In genomic region chr3:9347446-9347860, GRCm38 (mm10) we compare ENCODE assay signal across 8 mouse cellular contexts.
A peak's percentile ranks its signal among the peaks of the same experiment; 100 is the strongest.
DNase-seq lines count a peak whose midpoint lies in the region; ATAC-seq and TF ChIP-seq lines count a peak whose summit lies in the region.

No protein-coding gene starts in this region.

- 0 out of 2 replicates have a peak, but pooled peaks cover 3% of the 10 kb centered on the region for H3K27me3 ChIP-seq in heart, embryonic 11.5 days (ENCODE audit: control insufficient read depth, insufficient read depth, low read length)
- H3K27me3 ChIP-seq in limb, embryonic 13.5 days: peaks cover 33% of the 10 kb centered on the region
- H3K27me3 ChIP-seq in midbrain, embryonic 13.5 days: peaks cover 33% of the 10 kb centered on the region

- TF ChIP-seq CTCF in layer of hippocampus, adult 2 months (conservative IDR thresholded peaks at IDR 0.05): no peak

- H3K4me1 ChIP-seq in heart, embryonic 11.5 days (ENCODE audit: control insufficient read depth, insufficient read depth, low read length): peaks cover 10% of the 10 kb centered on the region
- peaks cover 18% of the 10 kb centered on the region for H3K4me1 ChIP-seq in limb, embryonic 13.5 days
- peaks cover 26% of the 10 kb centered on the region for H3K4me1 ChIP-seq in midbrain, embryonic 13.5 days (replicated peaks)

- ATAC-seq in common myeloid progenitor, adult 5-6 weeks (replicated peaks; ENCODE audit: low read depth, poor library complexity, severe bottlenecking): peak; percentile 48
- peak; percentile 68 for ATAC-seq in heart, embryonic 11.5 days (replicated peaks; ENCODE audit: insufficient number of reproducible peaks, low FRiP score, low TSS enrichment)
- ATAC-seq in limb, embryonic 13.5 days (ENCODE audit: low FRiP score, low read depth): peak; percentile 73
- ATAC-seq in midbrain, embryonic 13.5 days: peak; percentile 90
- no peak for ATAC-seq in monocyte, adult 5-6 weeks (replicated peaks; ENCODE audit: insufficient number of reproducible peaks, low FRiP score, low TSS enrichment, poor library complexity, severe bottlenecking)

- peak overlapping the region; percentile 69 for H3K9ac ChIP-seq in heart, embryonic 11.5 days (ENCODE audit: low read depth, low read length)
- H3K9ac ChIP-seq in limb, embryonic 13.5 days: peak overlapping the region; percentile 67
- peak overlapping the region; percentile 75 for H3K9ac ChIP-seq in midbrain, embryonic 13.5 days (replicated peaks)

- H3K9me3 ChIP-seq in heart, embryonic 11.5 days (replicated peaks; ENCODE audit: control insufficient read depth, low read length): no peaks in the 10 kb centered on the region
- H3K9me3 ChIP-seq in limb, embryonic 13.5 days: no peaks in the 10 kb centered on the region
- H3K9me3 ChIP-seq in midbrain, embryonic 13.5 days: no peaks in the 10 kb centered on the region

- no peaks in the 10 kb centered on the region for H3K36me3 ChIP-seq in heart, embryonic 11.5 days (ENCODE audit: control insufficient read depth, insufficient read depth, low read length)
- H3K36me3 ChIP-seq in limb, embryonic 13.5 days: no peaks in the 10 kb centered on the region
- H3K36me3 ChIP-seq in midbrain, embryonic 13.5 days: no peaks in the 10 kb centered on the region

- peak overlapping the region; percentile 56 for H3K4me3 ChIP-seq in layer of hippocampus, adult 2 months
- H3K4me3 ChIP-seq in heart, embryonic 11.5 days (ENCODE audit: low read depth, low read length): peak overlapping the region; percentile 56
- peak overlapping the region; percentile 56 for H3K4me3 ChIP-seq in limb, embryonic 13.5 days
- H3K4me3 ChIP-seq in midbrain, embryonic 13.5 days (replicated peaks): peak overlapping the region; percentile 58

- DNase-seq in layer of hippocampus, adult 2 months (ENCODE audit: low spot score in 2 of 2): no peak
- DNase-seq in layer of hippocampus, adult 9-11 months: no peak
- peak; percentile 60 to 68 for DNase-seq in urinary bladder, postnatal 4 days (ENCODE audit: low spot score in 2 of 2)

- peak overlapping the region; percentile 18; the same call in 1 of the 2 replicates for H3K27ac ChIP-seq in layer of hippocampus, adult 2 months
- peak overlapping the region; percentile 29; the same call in 1 of the 2 replicates for H3K27ac ChIP-seq in heart, embryonic 11.5 days (ENCODE audit: low read depth, low read length)
- no peak overlapping the region for H3K27ac ChIP-seq in limb, embryonic 13.5 days
- no peak overlapping the region for H3K27ac ChIP-seq in midbrain, embryonic 13.5 days

- WGBS in heart, embryonic 11.5 days (ENCODE audit: insufficient replicate concordance): 2% methylated on average over 15 of the region's 15 CpGs
- WGBS in limb, embryonic 13.5 days: 3% methylated on average over 15 of the region's 15 CpGs
- WGBS in midbrain, embryonic 13.5 days: 1% methylated on average over 15 of the region's 15 CpGs

- H3K4me2 ChIP-seq in heart, embryonic 11.5 days: peak overlapping the region; percentile 86
- peak overlapping the region; percentile 97 for H3K4me2 ChIP-seq in limb, embryonic 13.5 days (replicated peaks)
- H3K4me2 ChIP-seq in midbrain, embryonic 13.5 days (replicated peaks): peak overlapping the region; percentile 97

Comparison
In these comparisons a context has a peak if more than half of its experiments do, and no peak if none do; other contexts are left out.
1. DNase-seq: peak in urinary bladder, postnatal 4 days (2 of 2); none in layer of hippocampus, adult 2 months (0 of 2) and layer of hippocampus, adult 9-11 months (single experiment).
2. H3K27ac ChIP-seq: peak in layer of hippocampus, adult 2 months (single experiment) and heart, embryonic 11.5 days (single experiment); none in limb, embryonic 13.5 days (single experiment) and midbrain, embryonic 13.5 days (single experiment).
3. Peak in every context shown above with its lines, with median percentiles within 50 percentile points of each other: H3K4me3 ChIP-seq, H3K4me2 ChIP-seq and H3K9ac ChIP-seq.